Mouse (Mus musculus) kidney, adult 2 months (tissue): Measurements from ENCODE around the gene Gm12216.

Source experiments
- CTCF ChIP-seq: fragments of 200-500 bp; conservative IDR thresholded peaks from 2 replicates; pipeline ENCODE4 v1.5.1; 2011; ENCODE audit warnings: low read depth, mild to moderate bottlenecking, control low read depth, low read length, moderate library complexity, mixed read lengths; ENCODE audit not compliant: insufficient read depth, insufficient read length
- POLR2A ChIP-seq: fragments of 200-500 bp; IDR thresholded peaks from one replicate; pipeline ENCODE4 v1.6.1; 2011; ENCODE audit warnings: low read depth, low read length, control low read depth

GRCm38 (mm10) chr11:53889091-53889645 lies 30.1 kb upstream of the Gm12216 start:
- TF ChIP-seq POLR2A, result no peak
- no peak for TF ChIP-seq CTCF
